Mouse (Mus musculus) thymus, postnatal 10 days (tissue): ENCODE measurements around the gene Sec14l4.
A peak's percentile ranks its signal among the peaks of the same experiment; 100 is the strongest.
"Not testable (repeated sequence)": the region's sequence is repeated elsewhere in the genome, so short reads cannot be mapped to it uniquely, and the experiment has no call there.

ENCODE experiments used
- DNase-seq, 2 experiments: peaks; one replicate each; pipeline ENCODE4 v3.0.0; 2021; ENCODE audit warnings: low spot score in 2 of 2

The Sec14l4 gene

DNA sequence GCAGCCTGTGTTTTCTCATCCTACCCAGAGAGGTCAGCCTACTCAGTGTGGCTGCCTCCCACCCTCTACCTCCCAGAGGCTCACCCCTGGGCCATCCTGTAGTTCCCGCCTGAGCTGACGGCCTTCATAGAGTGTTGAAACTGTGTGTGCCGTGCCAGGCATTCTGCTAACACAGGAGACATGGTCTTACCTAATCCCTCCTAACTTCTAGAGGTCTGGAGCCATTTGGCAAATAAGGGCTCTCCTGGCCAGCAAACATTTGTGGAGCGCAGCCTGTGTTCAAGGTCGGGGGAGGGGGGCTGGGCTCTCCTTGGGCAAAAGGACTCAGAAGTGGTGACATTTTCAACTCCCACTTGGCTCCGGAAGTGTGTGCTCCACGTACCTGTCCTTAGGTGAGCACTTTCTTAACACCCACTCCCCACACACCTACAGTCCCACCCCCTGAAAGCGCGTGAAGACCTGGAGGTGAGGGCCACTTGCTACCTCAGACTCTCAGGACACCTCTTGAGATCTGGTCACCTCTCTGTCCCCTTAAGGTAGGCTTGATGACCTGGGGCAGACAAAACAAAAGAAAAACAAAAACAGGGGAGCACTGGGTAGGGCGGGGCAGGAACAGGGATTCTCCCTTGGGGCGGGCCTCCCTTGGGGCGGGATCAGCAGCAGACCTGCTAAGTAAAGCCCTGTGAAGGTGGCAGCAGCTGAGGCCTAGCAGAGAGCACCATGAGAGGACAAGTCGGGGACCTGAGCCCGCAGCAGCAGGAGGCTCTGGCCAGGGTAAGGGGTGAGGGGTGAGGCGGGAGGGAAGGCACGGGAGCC is at the start of gene Sec14l4:
TSS of gene Sec14l4 (plus strand) at position 337 of the 816 bp plus-strand sequence.
- no peak for DNase-seq

DNA sequence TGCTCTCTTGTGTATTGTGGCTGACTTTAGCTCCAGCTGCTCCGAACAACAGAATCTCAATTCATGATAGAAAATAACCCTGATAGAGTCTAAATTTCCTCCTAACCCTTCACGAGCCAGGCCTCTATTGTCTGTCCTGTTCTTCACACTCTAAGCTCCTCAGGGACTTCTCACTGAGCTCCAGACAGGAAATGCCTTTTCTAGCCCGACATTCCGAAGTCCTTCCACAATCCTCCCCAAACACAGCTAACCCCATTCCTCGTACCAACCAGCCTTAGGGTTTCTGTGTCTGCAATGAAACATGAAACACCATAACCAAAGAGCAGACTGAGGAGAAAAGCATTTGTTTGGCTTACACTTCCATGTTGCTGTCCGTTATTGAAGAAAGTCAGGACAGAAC is 49.7 kb upstream of the Sec14l4 start:
- no peak for DNase-seq

DNA sequence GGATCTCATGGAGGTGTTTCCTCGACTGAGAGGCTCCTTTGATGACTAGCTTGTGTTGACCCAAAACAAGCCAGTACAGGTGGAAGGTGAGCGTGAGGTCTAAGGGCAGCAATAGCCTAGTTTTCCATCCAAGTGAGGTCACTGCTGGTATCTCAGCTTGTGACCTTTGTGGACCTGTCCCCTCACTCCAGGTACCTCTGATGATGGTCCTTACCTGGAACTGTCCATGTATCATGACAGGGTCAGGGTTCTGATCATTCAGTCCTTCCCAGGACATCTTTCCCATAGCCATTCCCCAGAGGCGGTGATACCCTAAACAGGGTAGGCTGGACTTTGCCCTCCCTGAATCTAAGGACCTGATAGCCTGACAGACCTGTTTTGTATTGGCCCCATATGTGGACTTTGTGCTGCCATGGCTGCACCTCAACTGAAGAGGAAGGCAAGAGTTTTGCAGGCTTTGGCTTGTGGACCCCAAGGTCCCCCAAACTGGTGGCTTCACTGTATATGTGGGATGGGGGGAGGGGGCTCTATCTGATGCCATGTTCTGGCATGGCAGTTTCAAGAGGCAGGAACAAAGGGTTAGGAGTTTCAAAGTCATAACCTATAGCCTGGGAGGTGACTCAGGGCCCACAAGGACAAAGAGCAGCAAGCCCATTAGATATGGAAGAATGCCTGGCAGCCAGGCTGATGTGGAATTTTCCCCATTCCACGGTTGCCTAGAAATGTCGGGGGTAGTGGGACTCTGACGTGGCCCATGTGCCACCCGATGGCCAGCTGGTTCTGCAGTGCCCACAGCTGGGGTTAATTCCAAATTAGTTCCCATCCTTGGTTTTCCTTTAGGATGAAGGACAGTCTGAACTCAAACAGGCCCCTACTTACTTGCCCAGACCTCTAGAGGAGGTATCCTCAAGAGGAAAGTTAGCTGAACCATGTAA is 48.7 kb upstream of the Sec14l4 start:
- DNase-seq, result no peak

DNA sequence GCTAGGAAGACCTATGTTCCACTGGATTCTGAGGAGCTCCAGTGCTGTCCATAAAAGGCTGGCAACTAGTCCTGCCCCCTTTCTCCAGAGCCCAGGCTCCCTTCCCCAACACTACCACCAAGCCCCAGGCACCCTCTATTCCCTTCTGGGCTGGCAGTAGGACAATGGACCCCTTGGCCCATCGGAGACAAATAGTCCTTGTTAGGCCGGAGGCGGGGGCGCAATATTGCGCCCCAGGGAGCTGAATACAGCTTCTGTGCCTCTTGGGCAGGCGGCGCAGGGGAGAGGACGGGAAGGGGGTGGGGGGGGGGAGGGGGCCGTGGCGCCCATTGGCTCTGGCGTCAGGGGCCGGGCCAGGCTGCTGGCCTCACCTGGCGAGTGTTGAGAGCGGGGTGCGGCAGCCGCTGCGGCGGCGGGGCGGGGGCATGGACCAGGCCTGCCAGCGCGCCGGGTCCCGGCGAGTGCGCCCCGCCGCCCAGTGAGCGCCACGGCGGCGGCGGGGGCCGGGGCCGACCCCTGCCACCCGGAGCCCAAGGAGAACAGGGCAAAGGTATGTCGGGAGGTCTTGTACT is 47.9 kb upstream of the Sec14l4 start, which contains the start of gene Gal3st1:
TSS of gene Gal3st1 (plus strand) at position 346 of the 572 bp plus-strand sequence.
- no peak for DNase-seq

DNA sequence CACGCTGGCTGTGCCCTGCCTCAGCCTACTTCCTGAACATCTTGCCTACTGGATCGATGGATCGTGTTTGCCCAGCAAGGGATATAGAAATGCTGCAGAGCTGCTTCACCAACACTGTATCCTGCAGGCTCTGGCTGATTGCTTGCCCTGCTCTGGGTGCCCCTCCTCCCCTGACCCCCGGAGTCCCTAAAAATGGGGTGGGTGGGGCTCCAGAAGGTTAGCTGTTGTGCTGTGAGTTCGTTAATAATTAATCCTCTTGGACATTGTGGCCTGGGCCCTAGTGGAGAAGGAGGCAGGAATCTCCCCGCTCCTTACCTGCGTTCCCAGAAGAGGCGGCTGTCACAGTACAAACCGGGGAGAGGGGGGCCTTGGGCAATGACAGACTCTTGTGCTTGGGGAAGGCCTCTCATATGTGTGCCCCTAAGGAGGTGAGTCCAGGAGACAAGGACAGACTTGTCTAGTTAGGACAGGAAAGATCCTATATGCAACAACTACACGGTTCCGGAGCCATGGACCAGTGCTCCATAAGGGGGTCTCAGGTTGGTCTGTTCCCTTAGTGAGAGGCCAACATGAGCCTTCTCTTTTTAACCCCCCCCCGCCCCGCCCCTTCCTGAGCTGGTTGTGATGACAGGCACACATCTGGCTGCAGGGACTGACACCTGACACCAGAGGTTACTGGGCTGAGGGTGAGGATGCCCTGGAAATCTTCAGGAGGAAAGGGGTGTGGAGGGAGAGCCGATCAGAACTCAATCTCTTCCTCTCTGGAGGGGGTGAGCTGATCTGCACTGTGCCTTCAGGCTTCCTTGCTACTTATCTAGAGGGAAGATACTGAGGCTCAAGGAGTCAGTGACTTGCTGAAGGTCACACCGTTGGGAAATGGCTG is 47.2 kb upstream of the Sec14l4 start:
- no peak for DNase-seq

DNA sequence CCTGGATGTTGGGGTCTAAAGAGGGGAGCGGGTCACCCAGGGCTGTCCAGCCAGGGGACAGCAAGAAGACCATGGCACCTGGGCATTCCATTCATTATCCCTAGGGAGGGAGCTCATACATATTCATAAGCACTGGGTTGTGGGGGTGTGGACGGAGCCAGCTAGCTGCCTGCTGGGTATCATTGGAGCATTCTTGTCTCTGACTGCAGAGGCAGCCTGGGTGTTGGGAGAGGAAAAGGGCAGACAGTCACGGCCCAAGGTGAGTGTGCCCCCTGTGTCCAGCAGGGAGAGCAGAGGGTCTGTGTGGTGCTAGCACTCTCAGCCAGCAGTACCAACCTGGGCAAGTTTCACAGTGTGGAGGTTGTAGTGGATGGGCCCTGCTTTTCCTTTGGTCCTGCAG is 41.5 kb upstream of the Sec14l4 start:
- DNase-seq, result no peak

DNA sequence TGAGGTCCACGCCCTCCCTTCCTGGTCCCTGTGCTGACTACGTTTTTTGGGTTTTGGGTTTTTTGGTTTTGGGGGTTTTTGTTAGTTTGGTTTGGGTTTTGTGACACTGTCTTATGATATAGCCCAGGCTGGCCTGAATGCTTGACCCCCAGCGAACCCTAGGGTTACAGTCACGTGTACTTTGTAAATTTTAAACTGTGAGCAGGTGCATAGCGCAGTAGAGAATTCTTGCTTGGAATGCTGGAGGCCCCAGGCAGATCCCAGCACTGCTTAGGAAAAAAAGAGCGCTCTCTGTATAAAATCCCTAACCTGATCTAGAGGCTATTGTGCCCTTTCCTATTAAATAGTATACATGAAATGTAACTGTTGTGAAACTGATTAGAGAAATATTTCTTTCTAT is 38.1 kb upstream of the Sec14l4 start:
- DNase-seq, result no peak

DNA sequence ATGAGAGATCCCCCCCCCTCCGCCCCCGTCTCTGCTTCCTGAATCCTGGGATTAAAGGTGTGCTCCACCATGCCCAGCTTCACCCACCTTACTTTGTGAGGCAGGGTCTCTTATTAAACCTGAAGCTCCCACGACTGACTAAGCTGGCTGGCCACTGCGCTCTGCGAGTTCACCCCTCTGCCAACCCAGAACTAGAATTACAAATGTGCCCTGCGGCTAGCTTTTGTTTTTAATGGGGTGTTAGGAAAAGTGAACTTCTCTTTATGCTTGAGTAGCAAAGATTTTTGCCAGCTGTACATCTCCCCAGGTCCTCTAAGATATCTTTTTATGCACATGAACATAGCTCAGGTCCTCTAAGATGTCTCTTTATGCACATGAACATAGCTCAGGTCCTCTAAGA is 37.3 kb upstream of the Sec14l4 start:
- DNase-seq, result no peak

DNA sequence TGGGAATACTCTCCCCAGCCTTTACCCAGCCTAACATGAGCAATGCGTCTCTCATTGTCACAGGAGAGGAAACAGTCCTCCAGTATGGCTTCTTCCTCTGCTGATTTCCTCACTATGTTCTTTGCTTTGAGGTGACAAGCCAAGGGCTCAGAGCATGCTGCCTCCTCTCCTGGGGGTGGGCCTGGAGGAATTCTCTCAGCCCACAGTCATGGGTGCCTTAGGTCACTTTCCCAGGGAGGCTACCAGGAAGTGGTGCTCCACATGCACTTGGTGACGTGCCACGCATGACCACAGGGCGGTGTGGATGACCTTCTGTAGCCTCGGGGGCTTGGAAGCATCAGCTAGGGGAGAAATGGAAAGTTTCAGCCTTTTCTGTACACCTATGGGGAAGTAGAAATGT is 35.8 kb upstream of the Sec14l4 start:
- DNase-seq, result no peak

DNA sequence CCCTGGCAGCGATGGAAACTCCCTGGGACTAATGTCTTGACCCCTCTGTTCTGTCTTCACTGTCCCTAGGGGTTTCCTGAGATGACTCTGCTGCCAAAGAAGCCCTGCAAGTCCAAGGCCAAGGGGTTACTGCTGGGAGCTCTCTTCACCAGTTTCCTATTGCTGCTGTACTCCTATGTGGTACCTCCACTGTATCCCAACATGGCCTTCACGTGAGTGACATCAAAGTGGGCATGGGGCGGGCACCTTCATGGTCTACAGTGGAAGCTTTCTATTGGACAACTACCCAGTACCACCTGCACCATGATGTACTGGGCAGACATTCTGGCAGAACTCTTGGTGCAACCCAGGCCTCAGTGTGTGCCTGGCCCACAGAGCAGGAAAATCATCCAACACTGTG is 34.4 kb upstream of the Sec14l4 start:
- DNase-seq, result no peak

DNA sequence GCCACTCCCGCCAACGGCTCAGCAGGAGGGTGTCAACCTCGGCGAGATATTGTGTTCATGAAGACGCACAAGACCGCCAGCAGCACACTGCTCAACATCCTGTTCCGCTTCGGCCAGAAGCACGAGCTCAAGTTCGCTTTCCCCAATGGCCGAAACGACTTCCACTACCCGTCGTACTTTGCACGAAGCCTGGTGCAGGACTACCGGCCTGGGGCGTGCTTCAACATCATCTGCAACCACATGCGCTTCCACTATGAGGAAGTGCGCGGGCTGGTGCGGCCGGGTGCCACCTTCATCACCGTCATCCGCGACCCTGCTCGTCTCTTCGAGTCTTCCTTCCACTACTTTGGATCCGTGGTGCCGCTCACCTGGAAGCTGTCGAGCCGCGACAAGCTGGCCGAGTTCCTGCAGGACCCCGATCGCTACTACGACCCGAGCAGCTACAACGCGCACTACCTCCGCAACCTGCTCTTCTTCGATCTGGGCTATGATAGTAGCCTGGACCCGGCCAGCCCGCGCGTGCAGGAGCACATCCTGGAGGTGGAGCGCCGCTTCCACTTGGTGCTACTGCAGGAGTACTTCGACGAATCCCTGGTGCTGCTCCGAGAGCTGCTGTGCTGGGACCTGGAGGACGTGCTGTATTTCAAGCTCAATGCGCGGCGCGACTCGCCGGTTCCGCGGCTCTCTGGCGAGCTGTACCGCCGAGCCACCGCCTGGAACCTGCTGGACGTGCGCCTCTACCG is 33.1 kb upstream of the Sec14l4 start:
- no peak for DNase-seq

DNA sequence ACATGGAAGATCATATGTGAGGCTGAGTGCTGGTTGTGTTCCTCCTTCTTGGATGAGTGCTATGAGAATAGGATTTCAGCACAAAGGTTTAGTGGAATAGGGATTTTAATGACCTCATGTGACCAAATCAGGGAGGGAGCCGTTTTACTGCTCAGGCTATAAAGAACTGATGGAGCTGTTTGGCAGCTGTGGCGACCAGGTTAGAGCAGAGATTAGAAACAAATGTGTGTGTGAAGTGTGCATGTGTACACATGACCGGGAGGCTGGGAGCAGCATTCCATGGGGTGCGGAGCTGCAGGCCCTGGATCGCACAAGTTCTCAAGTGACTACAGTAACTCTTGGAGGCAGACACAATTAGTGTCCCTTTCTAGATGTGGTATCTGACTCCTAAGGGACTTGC is 31.7 kb upstream of the Sec14l4 start:
- no peak for DNase-seq

DNA sequence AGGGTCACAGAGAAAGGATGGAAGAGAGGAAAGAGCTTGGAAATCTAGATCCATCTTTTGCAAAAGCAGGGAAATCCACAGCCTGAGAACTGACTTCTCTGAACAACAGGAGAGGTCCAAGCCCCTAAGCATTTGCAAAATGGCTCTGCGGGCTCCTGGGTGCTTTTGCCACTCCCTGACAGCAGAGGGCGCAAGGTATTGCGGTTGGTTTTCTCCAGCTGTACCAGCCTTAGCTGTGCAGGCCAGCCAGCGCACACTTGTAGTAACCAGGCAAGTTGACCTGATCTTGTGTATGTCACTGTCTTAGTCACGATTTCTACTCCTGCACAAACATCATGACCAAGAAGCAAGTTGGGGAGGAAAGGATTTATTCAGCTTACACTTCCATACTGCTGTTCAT is 29.7 kb upstream of the Sec14l4 start:
- peak; percentile 11 to 67 for DNase-seq

DNA sequence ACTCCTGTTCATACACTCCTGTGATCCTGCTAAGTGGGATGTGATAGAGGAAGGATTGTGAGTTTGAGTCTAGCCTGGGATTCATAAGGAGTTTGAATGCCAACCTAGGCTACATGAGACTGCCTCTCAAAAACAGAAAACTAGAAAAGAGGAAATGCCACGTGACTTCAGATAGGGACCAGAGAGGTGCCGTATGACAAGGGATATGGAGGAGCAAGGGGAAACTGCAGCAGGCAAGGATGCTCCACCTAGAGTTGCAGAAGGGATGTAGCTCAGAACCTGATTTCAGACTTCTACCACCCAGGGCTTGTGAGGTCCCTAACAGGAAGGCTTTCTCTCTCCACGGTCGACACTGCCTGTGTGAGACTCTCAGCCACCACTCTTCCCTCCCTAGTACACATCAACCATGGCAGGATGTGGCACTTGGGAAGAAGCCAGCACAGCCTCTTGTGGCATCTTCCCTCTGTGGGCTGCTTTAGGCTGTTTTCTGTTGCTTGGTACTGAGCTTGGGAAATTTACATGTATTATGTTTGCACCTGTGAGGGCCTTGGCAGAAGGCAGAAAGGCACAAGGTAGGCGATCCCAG is 25.9 kb upstream of the Sec14l4 start:
- DNase-seq, result no peak

DNA sequence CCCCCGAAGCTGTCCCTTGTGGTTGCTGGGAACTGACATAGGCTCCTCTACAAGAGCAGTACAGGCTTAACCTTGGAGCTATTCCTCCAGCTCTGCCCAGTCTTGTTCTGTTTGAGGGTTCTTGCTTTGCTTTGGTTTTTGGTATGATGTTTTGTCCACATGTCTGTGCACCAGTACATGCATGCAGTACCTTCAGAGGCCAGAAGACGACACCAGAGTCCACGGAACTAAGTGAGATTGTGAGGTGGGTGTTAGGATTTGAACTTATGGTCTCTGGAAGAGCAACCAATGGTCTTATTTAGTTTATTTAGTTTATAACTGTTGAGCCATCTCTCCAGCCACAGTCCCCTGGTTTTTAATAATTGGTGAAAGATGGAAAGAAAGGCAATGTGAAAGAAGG is 24.8 kb upstream of the Sec14l4 start:
- no peak for DNase-seq

DNA sequence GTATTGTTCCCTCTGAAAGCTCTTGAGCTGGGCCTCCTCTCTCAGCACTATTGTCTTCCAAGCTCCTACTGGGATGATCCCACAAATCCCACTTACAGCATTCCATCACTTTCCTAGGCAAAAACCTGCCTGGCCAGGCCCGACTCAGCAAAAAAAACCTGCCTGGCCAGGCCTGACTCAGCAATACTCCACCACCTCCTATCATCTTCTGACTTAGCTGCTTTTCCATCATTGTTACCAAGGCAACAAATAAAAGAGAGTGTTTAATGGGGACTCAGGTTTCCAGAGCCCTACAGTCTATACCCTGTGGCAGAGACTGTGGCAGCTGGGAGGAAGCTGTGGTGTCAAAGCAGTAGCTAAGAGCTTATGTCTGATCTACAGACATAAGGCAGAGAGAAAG is 18.6 kb upstream of the Sec14l4 start:
- no peak for DNase-seq

DNA sequence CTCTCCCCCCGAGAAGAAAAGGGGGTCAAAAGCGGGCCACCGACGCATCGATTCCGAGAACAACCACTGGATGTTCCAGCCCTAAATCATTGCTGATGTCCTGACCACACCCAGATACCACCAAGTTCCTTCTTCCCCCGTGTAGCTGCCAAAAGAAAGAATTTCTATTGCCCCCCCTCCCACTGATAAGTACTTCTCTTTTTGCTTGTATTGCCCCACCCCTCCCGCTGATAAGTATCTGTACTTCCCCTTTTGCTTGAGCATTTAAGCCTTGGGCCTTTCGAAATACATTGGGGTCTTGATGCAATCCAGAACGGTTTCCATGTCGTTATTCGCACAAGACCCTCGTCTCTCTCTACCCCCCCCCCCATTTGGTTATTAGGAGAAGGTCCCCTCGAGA is 15.5 kb upstream of the Sec14l4 start:
- DNase-seq, result not testable (repeated sequence)

DNA sequence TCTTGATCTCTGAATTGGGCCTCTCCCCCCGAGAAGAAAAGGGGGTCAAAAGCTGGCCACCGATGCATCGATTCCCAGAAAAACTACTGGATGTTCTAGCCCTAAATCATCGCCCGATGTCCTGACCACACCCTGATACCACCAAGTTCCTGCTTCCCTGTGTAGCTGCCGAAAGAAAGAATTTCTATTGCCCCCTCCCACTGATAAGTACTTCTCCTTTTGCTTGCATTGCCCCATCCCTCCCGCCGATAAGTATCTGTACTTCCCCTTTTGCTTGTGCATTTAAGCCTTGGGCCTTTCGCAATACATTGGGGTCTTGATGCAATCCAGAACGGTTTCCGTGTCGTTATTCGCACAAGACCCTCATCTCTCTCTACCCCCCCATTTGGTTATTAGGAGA is 9.2 kb upstream of the Sec14l4 start:
- DNase-seq, result not testable (repeated sequence)

DNA sequence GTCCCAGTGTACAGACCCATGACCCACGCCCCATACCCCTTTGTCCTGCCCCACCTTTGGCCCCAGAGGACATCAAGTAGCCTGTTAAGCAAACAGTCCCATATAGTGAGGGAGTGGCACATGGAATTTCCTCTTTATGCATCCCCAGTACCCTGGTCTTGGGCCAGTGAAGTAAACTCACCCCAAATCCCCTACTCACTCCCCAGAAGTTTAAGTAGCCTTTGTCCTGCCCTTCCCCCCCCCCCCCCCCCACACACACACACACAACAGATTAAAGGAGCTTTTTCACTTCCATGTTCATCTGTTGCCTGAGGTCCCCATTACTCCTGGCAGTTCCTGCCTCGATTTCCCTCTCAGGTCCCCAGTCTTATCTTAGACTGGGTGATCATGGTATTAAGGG is 7.9 kb upstream of the Sec14l4 start:
- no peak for DNase-seq

DNA sequence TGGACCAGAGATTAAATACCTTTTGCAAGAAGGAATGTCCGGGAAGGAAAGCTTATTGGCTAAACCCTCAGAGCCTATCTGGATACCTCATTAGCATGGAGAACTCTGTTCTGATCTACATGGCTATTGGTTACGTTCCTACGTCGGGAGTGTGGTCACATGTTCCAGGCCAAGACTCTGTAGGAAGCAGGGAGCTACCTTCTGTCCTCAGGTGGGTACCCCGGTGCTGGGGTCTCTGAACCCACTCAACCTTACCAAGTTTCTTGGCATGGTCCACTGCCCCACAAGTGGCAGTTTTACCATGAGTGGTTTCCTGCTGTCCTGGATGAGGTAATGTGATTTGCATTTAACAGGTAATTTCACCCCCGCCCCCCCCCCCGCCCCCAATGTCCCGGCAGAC is 4.2 kb upstream of the Sec14l4 start:
- no peak for DNase-seq
